ENCODE assay signal across 20 mouse cellular contexts in the genomic region with DNA sequence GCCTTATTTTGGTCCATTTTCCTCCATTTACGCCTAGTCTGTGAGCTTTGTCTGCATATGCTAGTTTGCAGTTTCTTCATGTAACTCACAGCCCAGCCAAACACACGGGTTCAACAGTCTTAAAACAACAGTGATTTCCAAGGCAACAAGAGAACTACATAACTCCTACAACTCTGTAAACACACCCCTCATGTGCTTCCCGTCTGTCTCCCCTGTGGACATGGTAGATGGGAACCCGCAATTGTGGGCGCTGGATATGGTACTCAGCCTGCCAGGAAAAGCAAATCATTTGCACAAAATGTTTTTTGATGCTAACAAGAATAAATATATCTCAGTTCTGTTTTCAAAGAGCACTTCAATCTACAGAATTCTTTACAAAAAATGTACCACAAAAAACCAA. TPM values are rescaled to one million over a fixed set of nuclear protein-coding genes. Genes with fewer than 3 reads are reported as not detected.
DNase-seq lines count a peak whose midpoint lies in the region; ATAC-seq lines count a peak whose summit lies in the region.
"Had no signal": no experiment of that assay in that cellular context is flagged by ENCODE, and none has a peak within 500 bp of the region (broad histone marks: within the 10 kb centered on the region; RNA-seq: fewer than 3 reads in every experiment).

No protein-coding gene starts in this region.

- no peak for DNase-seq in frontal cortex, adult 2 months (ENCODE audit: extremely low spot score in 1 of 2, low spot score in 1 of 2)
- DNase-seq in left cerebral cortex, postnatal 14 days (ENCODE audit: low spot score in 2 of 2), result peak; percentile 29 to 30
- no peak for DNase-seq in left cerebral cortex, postnatal 10 days (ENCODE audit: extremely low spot score in 1 of 2, low spot score in 2 of 2)
- peak; percentile 56 for DNase-seq in brain, adult 2 months (ENCODE audit: low read depth, low spot score)
- peak; percentile 43 to 56 for DNase-seq in layer of hippocampus, postnatal 36 days
- no peak for DNase-seq in urinary bladder, postnatal 10 days (ENCODE audit: low spot score)
- DNase-seq: adrenal gland, postnatal 10 days; cerebellum, adult 11-12 months; cerebellum, adult 9-10 months; cerebellum, postnatal 25 days; forebrain, postnatal 0 days; heart, adult 18-20 months; heart, postnatal 10 days had no signal

- peak; percentile 56 for ATAC-seq in frontal cortex, adult (ENCODE audit: low TSS enrichment)
- ATAC-seq: forebrain, embryonic 13.5 days; forebrain, postnatal 0 days had no signal

- intact Hi-C loops in left cerebral cortex, postnatal 14 days (cut with DNase I), result loop anchor here (10.0 kb wide), 1 partner anchor 190 kb away; no protein-coding TSS in a partner anchor
- intact Hi-C loops in left cerebral cortex, postnatal 10 days (cut with DNase I), result no loop called here

RNA-seq across cellular contexts. Expression of a gene that starts 12.2 kb away (rescaled TPM):
- polyA plus RNA-seq in frontal cortex, adult 2 months (2012; rRNA removed), result 232 and 247 TPM in 2 replicates
- total RNA-seq in left cerebral cortex, postnatal 14 days (2021), result 100 to 1,000 TPM; 197 to 204 TPM
- total RNA-seq in left cerebral cortex, postnatal 10 days (2021), result 100 to 1,000 TPM; 196 to 198 TPM
- 100 to 1,000 TPM; 183 to 193 TPM for total RNA-seq in layer of hippocampus, postnatal 36 days (2021)

RNA-seq across cellular contexts. Expression of a gene that starts 19.0 kb away (rescaled TPM):
- 0.76 and 2.2 TPM in 2 replicates for polyA plus RNA-seq in frontal cortex, adult 2 months (2012; rRNA removed)
- 1 to 10 TPM in 1 of 2 experiments, under 1 TPM in 1; 0.87 to 1.3 TPM for total RNA-seq in left cerebral cortex, postnatal 14 days (2021)
- not detected for total RNA-seq in left cerebral cortex, postnatal 10 days (2021)
- 1 to 10 TPM in 1 of 2 experiments, not detected in 1; 2.2 TPM for total RNA-seq in layer of hippocampus, postnatal 36 days (2021)
- total RNA-seq: forebrain, postnatal 0 days; gastrocnemius, postnatal 4 days had no signal
- polyA plus RNA-seq: C2C12; embryonic facial prominence, embryonic 13.5 days; forebrain, embryonic 13.5 days; heart, embryonic 14.5 days had no signal

RNA-seq across cellular contexts. Expression of a gene that starts 30.9 kb away (rescaled TPM):
- polyA plus RNA-seq in frontal cortex, adult 2 months (2012; rRNA removed), result 20.5 and 22.7 TPM in 2 replicates
- 10 to 100 TPM; 23.2 to 29.0 TPM for total RNA-seq in left cerebral cortex, postnatal 14 days (2021)
- 10 to 100 TPM; 24.2 to 29.8 TPM for total RNA-seq in left cerebral cortex, postnatal 10 days (2021)
- total RNA-seq in layer of hippocampus, postnatal 36 days (2021), result 10 to 100 TPM; 29.7 to 33.1 TPM

RNA-seq across cellular contexts. Expression of a gene that starts 46.9 kb away (rescaled TPM):
- 21.6 and 24.8 TPM in 2 replicates for polyA plus RNA-seq in frontal cortex, adult 2 months (2012; rRNA removed)
- total RNA-seq in left cerebral cortex, postnatal 14 days (2021), result 10 to 100 TPM; 21.4 to 22.7 TPM
- total RNA-seq in left cerebral cortex, postnatal 10 days (2021), result 10 to 100 TPM; 19.8 to 21.8 TPM
- 10 to 100 TPM; 34.6 to 38.9 TPM for total RNA-seq in layer of hippocampus, postnatal 36 days (2021)
- total RNA-seq: MEL had no signal

Comparison
In these comparisons a context has a peak if more than half of its experiments do, and no peak if none do; other contexts are left out.
1. DNase-seq: peak in left cerebral cortex, postnatal 14 days (2 of 2), brain, adult 2 months (single experiment) and layer of hippocampus, postnatal 36 days (2 of 2); none in frontal cortex, adult 2 months (0 of 2), left cerebral cortex, postnatal 10 days (0 of 2) and urinary bladder, postnatal 10 days (single experiment).